Mouse (Mus musculus) liver, postnatal 0 days (tissue): ENCODE measurements around the gene Clk1.

Source experiments
- CTCF ChIP-seq: sonication (generic); IDR thresholded peaks from 2 replicates; pipeline ENCODE4 v1.5.1; 2016; ENCODE audit warnings: antibody characterized with exemption, low read depth
- EP300 ChIP-seq: IDR thresholded peaks from 2 replicates; pipeline ENCODE4 v1.6.1; 2016; ENCODE audit warnings: antibody characterized with exemption, low read depth, mild to moderate bottlenecking

DNA sequence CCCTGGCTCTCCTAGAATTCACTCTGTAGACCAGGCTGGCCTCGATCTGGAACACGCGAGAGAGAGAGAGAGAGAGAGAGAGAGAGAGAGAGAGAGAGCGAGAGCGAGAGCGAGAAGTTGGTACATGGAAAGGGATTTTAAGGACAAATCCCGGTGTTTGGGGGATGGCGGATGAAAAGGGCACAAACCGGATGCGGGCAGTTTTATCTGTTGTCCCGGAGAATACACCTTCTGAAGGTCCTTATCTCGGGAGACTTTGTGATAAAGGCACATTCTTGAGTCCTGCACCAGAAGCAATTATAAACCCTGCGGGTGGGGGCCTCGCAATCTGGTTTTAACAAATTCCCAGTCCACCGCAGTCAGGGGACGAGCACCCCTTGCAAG, 31.6 kb downstream of the Clk1 start:
- TF ChIP-seq CTCF (no peak), EP300 (no peak)
